Mouse (Mus musculus): ENCODE measurements around the gene Nhlrc3. TPM values are rescaled to one million over a fixed set of nuclear protein-coding genes. Genes with fewer than 3 reads are reported as not detected.

Nhlrc3 gene
- polyA plus RNA-seq, 1 experiment from 2014 or later = 11.5 TPM

DNA sequence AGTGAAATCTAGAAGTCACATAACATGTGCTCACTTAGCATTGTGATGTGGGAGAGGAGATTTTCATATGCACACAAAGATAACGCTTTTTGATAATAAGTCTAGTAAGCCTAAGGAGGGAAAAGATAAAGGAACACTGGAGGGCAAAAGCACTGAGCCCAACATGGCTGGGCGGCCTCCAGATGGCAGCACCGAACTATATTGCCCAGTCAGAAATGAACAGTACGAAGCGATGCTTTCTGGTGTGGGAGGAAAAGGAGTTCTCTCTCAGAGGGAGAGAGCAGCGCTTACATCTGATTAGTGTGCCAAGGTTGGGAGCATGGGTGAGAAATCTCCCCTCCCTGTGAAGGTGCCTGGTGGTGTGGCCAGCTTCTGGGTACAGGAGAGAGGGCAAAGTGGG, 12.8 kb upstream of the Nhlrc3 start:
- Histone ChIP-seq H3K4me3 (ENCODE audit: low read length) (no peak overlapping the region), H3K9me3 (ENCODE audit: low read length) (no peaks in the 10 kb centered on the region), H3K27me3 (ENCODE audit: insufficient read depth, low read length) (no peaks in the 10 kb centered on the region), H3K4me2 (replicated peaks; ENCODE audit: low read depth, low read length) (no peak overlapping the region), H3K36me3 (ENCODE audit: insufficient read depth, low read length) (peaks cover 84% of the 10 kb centered on the region), H3K9ac (replicated peaks; ENCODE audit: low read length) (no peak overlapping the region), H3K4me1 (ENCODE audit: insufficient read depth, low read length) (no peaks in the 10 kb centered on the region), H3K27ac (ENCODE audit: low read length) (no peak overlapping the region)
- 53% methylated on average over 6 of the region's 6 CpGs for WGBS
- 0 out of 2 replicates have a peak, but pooled peaks have one; percentile 52 for ATAC-seq (ENCODE audit: low FRiP score, low TSS enrichment)

DNA sequence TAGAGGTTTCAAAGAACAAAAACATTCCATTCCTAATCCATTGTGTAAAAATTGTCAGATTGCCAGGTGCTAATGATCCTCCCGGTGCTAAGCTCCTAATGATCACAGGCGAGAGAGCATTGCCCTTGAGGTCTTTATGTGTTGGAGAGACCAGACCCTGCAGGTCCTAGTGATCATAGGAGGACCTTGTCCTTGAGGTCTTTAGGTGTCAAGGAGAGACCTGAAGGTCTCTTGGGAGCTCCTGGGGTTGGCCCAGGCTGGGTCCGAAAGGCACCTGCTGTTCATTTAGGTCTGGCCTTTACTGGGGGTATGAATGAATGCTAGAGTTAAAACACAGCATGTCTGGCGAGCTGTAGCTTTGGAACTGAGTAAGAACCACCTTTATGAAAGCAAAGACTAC, 11.0 kb upstream of the Nhlrc3 start:
- H3K27ac ChIP-seq (ENCODE audit: low read length) = no peak overlapping the region
- no peak overlapping the region for H3K9ac ChIP-seq (replicated peaks; ENCODE audit: low read length)
- peaks cover 83% of the 10 kb centered on the region for H3K36me3 ChIP-seq (ENCODE audit: insufficient read depth, low read length)
- no peak overlapping the region for H3K4me3 ChIP-seq (ENCODE audit: low read length)
- H3K27me3 ChIP-seq (ENCODE audit: insufficient read depth, low read length) = no peaks in the 10 kb centered on the region
- 76% methylated on average over 4 of the region's 4 CpGs for WGBS
- H3K4me1 ChIP-seq (ENCODE audit: insufficient read depth, low read length) = no peaks in the 10 kb centered on the region
- ATAC-seq (ENCODE audit: low FRiP score, low TSS enrichment) = no peak
- no peaks in the 10 kb centered on the region for H3K9me3 ChIP-seq (ENCODE audit: low read length)
- H3K4me2 ChIP-seq (replicated peaks; ENCODE audit: low read depth, low read length) = no peak overlapping the region

DNA sequence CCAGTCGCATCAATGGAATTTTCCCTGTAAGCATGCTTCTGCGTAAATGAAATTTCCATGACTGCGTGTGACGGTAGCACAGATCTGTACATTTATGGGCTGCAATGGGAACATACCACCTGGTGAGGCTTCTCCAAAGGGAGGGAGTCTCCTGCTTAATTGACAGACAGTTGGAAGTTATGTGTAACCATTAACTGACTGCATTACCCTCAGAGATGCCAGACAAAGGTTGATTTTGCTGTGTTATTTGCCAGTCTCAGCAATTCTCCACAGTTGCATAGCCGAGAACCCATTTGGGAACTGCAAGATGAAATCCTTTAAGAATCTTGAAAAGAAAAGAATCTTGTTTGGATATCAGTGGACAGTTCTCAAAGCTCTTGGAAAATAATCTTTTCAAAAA, 8.9 kb upstream of the Nhlrc3 start:
- Histone ChIP-seq H3K4me1 (ENCODE audit: insufficient read depth, low read length) (0 out of 2 replicates have a peak, but pooled peaks cover 5% of the 10 kb centered on the region), H3K9ac (replicated peaks; ENCODE audit: low read length) (no peak overlapping the region), H3K4me2 (replicated peaks; ENCODE audit: low read depth, low read length) (no peak overlapping the region), H3K27me3 (ENCODE audit: insufficient read depth, low read length) (no peaks in the 10 kb centered on the region), H3K36me3 (ENCODE audit: insufficient read depth, low read length) (peaks cover 66% of the 10 kb centered on the region), H3K9me3 (ENCODE audit: low read length) (no peaks in the 10 kb centered on the region), H3K27ac (ENCODE audit: low read length) (peak overlapping the region; percentile 34; the same call in 1 of the 2 replicates), H3K4me3 (ENCODE audit: low read length) (no peak overlapping the region)
- ATAC-seq (ENCODE audit: low FRiP score, low TSS enrichment) = no peak
- 88% methylated on average over 5 of the region's 5 CpGs for WGBS

DNA sequence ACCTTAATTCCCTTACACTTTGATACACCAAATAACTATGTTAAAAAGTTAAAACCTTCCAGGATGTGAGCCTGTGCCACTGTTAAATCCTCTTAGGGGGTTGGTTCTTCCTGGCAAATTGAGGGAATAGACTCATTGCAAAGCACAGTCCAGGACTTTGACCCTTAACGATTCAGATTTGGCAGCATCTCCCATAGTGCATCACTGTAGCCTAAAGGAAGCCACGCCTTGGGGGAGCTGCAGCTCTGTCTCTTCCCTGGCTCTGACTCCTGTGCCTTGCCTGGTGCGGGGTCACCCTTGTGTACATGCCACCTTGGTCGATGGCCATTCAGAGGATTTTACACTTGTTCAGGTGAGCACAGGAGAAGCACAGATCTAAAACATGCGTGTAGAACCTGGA, 6.5 kb upstream of the Nhlrc3 start:
- H3K27me3 ChIP-seq (ENCODE audit: insufficient read depth, low read length) = no peaks in the 10 kb centered on the region
- H3K9me3 ChIP-seq (ENCODE audit: low read length) = no peaks in the 10 kb centered on the region
- H3K4me1 ChIP-seq (ENCODE audit: insufficient read depth, low read length) = peaks cover 24% of the 10 kb centered on the region
- H3K36me3 ChIP-seq (ENCODE audit: insufficient read depth, low read length) = peaks cover 47% of the 10 kb centered on the region
- H3K4me2 ChIP-seq (replicated peaks; ENCODE audit: low read depth, low read length) = no peak overlapping the region
- H3K27ac ChIP-seq (ENCODE audit: low read length) = no peak overlapping the region
- ATAC-seq (ENCODE audit: low FRiP score, low TSS enrichment) = no peak
- H3K9ac ChIP-seq (replicated peaks; ENCODE audit: low read length) = no peak overlapping the region
- H3K4me3 ChIP-seq (ENCODE audit: low read length) = no peak overlapping the region
- WGBS = 91% methylated on average over 5 of the region's 5 CpGs

DNA sequence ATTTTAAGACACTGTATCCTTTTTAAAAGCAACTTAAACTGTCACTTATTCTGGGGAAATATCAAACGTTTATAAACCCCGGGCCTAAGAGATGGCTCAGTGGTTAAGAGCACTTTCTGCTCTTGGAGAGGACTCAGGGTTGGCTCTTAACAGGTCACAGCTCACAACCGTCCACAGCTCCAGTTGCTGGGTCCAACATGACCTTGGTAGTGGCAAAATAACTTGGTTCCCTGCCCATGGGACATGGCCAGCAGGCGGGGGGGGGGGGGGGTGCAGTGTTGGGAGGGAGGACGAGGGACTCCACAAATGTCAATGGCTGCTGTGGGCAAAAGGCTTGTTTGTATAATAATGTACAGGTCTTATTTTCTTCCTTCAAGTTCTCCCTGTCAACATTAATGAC, 4.2 kb upstream of the Nhlrc3 start:
- Histone ChIP-seq H3K9me3 (ENCODE audit: low read length) (no peaks in the 10 kb centered on the region), H3K4me2 (replicated peaks; ENCODE audit: low read depth, low read length) (no peak overlapping the region), H3K27me3 (ENCODE audit: insufficient read depth, low read length) (no peaks in the 10 kb centered on the region), H3K36me3 (ENCODE audit: insufficient read depth, low read length) (peaks cover 24% of the 10 kb centered on the region), H3K27ac (ENCODE audit: low read length) (no peak overlapping the region), H3K4me1 (ENCODE audit: insufficient read depth, low read length) (peaks cover 25% of the 10 kb centered on the region), H3K4me3 (ENCODE audit: low read length) (no peak overlapping the region), H3K9ac (replicated peaks; ENCODE audit: low read length) (no peak overlapping the region)
- no peak for ATAC-seq (ENCODE audit: low FRiP score, low TSS enrichment)
- 77% methylated on average over 5 of the region's 5 CpGs for WGBS

DNA sequence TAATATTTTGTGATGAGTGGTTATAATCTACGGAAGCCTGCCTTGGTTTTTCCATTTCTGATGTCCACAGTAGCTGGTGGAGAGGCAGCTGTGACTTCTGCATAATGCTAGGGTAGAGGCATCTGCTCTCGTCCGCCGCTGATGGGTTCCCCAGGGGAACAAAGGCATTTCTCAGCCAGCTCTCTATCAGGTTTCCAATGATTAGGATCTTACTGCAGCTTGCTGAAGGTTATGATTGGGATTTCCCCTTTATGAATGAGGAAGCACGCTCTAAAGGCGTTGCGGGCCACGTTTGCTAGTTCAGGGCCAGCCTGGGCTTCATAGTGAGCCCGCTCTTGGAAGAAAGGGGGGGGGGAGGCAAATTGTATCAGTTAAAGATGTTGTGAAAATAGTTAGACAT, 3.3 kb upstream of the Nhlrc3 start:
- Histone ChIP-seq H3K27me3 (ENCODE audit: insufficient read depth, low read length) (no peaks in the 10 kb centered on the region), H3K36me3 (ENCODE audit: insufficient read depth, low read length) (peaks cover 17% of the 10 kb centered on the region), H3K4me1 (ENCODE audit: insufficient read depth, low read length) (peaks cover 31% of the 10 kb centered on the region), H3K4me2 (replicated peaks; ENCODE audit: low read depth, low read length) (peak overlapping the region; percentile 86; the same call in 1 of the 2 replicates), H3K4me3 (ENCODE audit: low read length) (no peak overlapping the region), H3K9ac (replicated peaks; ENCODE audit: low read length) (no peak overlapping the region), H3K27ac (ENCODE audit: low read length) (no peak overlapping the region), H3K9me3 (ENCODE audit: low read length) (no peaks in the 10 kb centered on the region)
- ATAC-seq (ENCODE audit: low FRiP score, low TSS enrichment) = no peak
- 83% methylated on average over 9 of the region's 9 CpGs for WGBS

DNA sequence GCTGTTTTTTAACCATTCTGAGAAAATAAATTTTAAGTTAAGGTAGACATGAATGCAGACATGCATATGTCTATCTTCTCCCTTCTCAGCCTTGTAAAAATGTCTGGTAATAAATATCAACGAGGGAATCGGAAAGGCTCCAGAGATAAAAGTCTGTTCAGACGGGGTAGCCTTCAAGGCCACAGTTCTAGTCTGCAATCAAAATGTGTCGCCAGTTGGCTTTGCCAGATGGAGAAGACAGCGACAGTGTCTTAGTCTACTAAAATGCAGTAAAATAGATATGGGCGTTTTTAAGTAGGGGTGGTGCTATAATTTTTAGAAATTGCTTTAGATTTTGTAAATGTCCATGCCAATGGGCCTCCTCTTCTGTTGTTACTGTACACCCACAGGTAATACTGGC, 2.2 kb upstream of the Nhlrc3 start:
- H3K27ac ChIP-seq (ENCODE audit: low read length) = no peak overlapping the region
- peak overlapping the region; percentile 37 for H3K4me3 ChIP-seq (ENCODE audit: low read length)
- H3K4me2 ChIP-seq (replicated peaks; ENCODE audit: low read depth, low read length) = peak overlapping the region; percentile 86
- H3K9ac ChIP-seq (replicated peaks; ENCODE audit: low read length) = peak overlapping the region; percentile 30; the same call in 1 of the 2 replicates
- no peaks in the 10 kb centered on the region for H3K27me3 ChIP-seq (ENCODE audit: insufficient read depth, low read length)
- H3K36me3 ChIP-seq (ENCODE audit: insufficient read depth, low read length) = peaks cover 10% of the 10 kb centered on the region
- no peak for ATAC-seq (ENCODE audit: low FRiP score, low TSS enrichment)
- H3K9me3 ChIP-seq (ENCODE audit: low read length) = no peaks in the 10 kb centered on the region
- 28% methylated on average over 6 of the region's 6 CpGs for WGBS
- peaks cover 33% of the 10 kb centered on the region for H3K4me1 ChIP-seq (ENCODE audit: insufficient read depth, low read length)

DNA sequence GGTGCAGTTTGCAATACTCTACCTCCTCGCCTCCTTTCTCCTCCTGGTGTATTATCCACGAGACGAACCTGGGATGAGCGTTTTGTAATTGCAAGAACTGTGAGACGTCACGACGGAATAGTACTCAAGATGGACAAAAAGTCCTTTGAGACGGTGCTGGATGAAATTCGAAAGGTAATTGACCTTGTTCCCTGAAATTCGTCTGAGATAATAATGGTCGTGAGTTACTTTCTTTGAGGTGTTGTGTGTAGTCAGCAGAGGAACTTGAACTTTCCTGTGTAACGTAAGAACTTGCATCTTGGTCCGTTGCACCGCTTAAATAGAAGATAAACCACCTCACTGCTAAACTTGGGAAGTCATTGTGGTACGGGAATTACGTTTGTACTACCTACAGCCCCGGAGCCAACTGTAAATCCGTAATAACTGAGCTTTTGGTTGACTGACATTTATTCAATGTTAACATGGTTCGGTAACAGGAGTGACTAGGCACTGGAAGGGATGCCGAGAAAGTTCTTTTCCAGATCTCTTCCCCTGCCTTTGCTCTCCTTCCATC, 1.1 kb upstream of the Nhlrc3 start:
- peaks cover 33% of the 10 kb centered on the region for H3K4me1 ChIP-seq (ENCODE audit: insufficient read depth, low read length)
- H3K9me3 ChIP-seq (ENCODE audit: low read length) = no peaks in the 10 kb centered on the region
- no peak for ATAC-seq (ENCODE audit: low FRiP score, low TSS enrichment)
- H3K4me2 ChIP-seq (replicated peaks; ENCODE audit: low read depth, low read length) = peak overlapping the region; percentile 86
- peak overlapping the region; percentile 82 for H3K4me3 ChIP-seq (ENCODE audit: low read length)
- no peaks in the 10 kb centered on the region for H3K27me3 ChIP-seq (ENCODE audit: insufficient read depth, low read length)
- H3K27ac ChIP-seq (ENCODE audit: low read length) = peak overlapping the region; percentile 69
- under 1% methylated on average over 20 of the region's 20 CpGs for WGBS
- peaks cover 14% of the 10 kb centered on the region; the same call in 1 of the 2 replicates for H3K36me3 ChIP-seq (ENCODE audit: insufficient read depth, low read length)
- peak overlapping the region; percentile 89 for H3K9ac ChIP-seq (replicated peaks; ENCODE audit: low read length)

DNA sequence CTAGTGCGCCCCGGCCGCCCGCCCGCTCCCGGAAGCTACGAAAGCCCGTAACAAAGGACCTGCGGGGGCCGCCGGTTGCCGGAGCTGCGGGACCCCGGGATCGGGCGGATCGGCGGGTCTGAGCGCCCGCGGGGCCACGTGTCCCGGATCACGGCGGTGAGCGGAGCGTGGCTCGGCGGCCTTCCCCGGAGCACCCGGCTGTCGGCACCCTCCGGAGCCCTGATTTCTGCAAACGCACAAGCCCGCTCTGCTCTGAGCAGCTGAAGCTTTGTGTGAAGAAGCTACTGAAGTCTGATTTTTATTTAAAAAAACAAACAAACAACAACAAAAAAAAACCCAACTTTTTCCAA, 608 bp upstream of the Nhlrc3 start:
- under 1% methylated on average over 35 of the region's 35 CpGs for WGBS
- H3K4me1 ChIP-seq (ENCODE audit: insufficient read depth, low read length) = peaks cover 32% of the 10 kb centered on the region

DNA sequence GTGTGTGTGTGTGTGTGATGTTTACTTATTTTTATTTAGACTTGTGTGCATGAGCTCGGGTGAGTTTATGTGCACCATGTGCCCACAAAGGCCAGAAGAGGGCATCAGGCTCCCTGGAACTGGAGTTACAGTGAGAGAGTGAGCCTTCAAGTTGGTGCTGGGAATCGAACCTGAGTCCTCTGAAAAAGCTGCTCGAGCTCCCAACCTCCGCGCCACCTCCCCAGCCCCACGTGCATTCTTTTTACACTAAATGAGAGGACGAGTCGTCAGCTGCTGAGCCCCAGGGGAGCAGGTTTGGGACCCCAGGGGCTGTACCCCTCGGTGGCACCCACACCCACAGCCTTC, 459 bp downstream of the Nhlrc3 start:
- H3K27me3 ChIP-seq (ENCODE audit: insufficient read depth, low read length) = no peaks in the 10 kb centered on the region
- peak overlapping the region; percentile 93 for H3K27ac ChIP-seq (ENCODE audit: low read length)
- WGBS = 4% methylated on average over 9 of the region's 9 CpGs
- ATAC-seq (ENCODE audit: low FRiP score, low TSS enrichment) = no peak
- H3K9ac ChIP-seq (replicated peaks; ENCODE audit: low read length) = peak overlapping the region; percentile 89
- peaks cover 27% of the 10 kb centered on the region for H3K4me1 ChIP-seq (ENCODE audit: insufficient read depth, low read length)
- H3K36me3 ChIP-seq (ENCODE audit: insufficient read depth, low read length) = peaks cover 17% of the 10 kb centered on the region; the same call in 1 of the 2 replicates
- H3K4me2 ChIP-seq (replicated peaks; ENCODE audit: low read depth, low read length) = peak overlapping the region; percentile 71
- peak overlapping the region; percentile 82 for H3K4me3 ChIP-seq (ENCODE audit: low read length)
- H3K9me3 ChIP-seq (ENCODE audit: low read length) = no peaks in the 10 kb centered on the region

More for the DNA sequence above, 608 bp upstream of the Nhlrc3 start:
- peak overlapping the region; percentile 86 for H3K4me2 ChIP-seq (replicated peaks; ENCODE audit: low read depth, low read length)
- peak overlapping the region; percentile 82 for H3K4me3 ChIP-seq (ENCODE audit: low read length)
- ATAC-seq (ENCODE audit: low FRiP score, low TSS enrichment) = peak; percentile 57
- peak overlapping the region; percentile 69 for H3K27ac ChIP-seq (ENCODE audit: low read length)
- no peaks in the 10 kb centered on the region for H3K27me3 ChIP-seq (ENCODE audit: insufficient read depth, low read length)
- peak overlapping the region; percentile 89 for H3K9ac ChIP-seq (replicated peaks; ENCODE audit: low read length)
- H3K36me3 ChIP-seq (ENCODE audit: insufficient read depth, low read length) = peaks cover 14% of the 10 kb centered on the region; the same call in 1 of the 2 replicates
- H3K9me3 ChIP-seq (ENCODE audit: low read length) = no peaks in the 10 kb centered on the region

All from kidney, embryonic 16.5 days (tissue).